Comparison of ENCODE assay signal across 17 mouse cellular contexts in the genomic region with DNA sequence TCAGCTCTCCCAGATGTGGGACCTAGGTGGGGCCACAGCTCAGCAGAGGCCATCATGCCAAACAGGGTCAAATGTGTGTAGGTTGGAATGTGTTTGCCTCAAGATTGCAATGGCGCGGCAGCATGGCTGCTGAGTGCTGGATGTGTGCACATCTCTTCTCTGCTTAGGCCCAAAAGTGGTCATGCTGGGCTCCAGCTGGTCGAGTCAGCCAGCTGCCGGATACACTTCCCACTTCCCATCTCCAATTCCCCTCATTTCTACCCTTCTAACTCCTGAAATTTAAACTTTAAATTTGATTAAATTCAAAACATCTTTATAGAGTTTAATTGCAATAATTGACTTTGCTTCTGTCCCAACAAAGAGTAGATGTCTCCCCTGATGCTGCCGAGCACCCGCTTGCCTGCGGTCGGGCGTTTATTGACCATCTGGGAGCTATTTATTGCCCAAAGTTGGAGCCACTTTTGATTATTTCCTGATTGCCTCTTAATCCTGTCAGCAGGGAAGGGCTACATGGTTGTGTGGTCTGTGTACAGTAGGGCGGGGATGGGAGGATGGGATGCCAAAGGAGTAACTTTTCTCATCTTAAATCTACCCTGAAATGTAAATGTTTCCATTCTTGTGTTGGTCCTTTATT.
DNase-seq lines count a peak whose midpoint lies in the region; ATAC-seq and TF ChIP-seq lines count a peak whose summit lies in the region.
"Had no signal": no experiment of that assay in that cellular context is flagged by ENCODE, and none has a peak within 500 bp of the region (broad histone marks: within the 10 kb centered on the region; RNA-seq: fewer than 3 reads in every experiment).

No protein-coding gene starts in this region.

- peaks cover 68% of the 10 kb centered on the region for H3K36me3 ChIP-seq in megakaryocyte, embryonic 14.5 days (replicated peaks; ENCODE audit: low read length)
- H3K36me3 ChIP-seq in myocyte (ENCODE audit: control insufficient read depth, insufficient read depth) = peaks cover 4% of the 10 kb centered on the region

- H3K4me1 ChIP-seq in megakaryocyte, embryonic 14.5 days = peaks cover 71% of the 10 kb centered on the region

- H3ac ChIP-seq in myocyte (ENCODE audit: control insufficient read depth, insufficient read length) = no peak overlapping the region

- TF ChIP-seq POLR2A in myocyte (IDR thresholded peaks at IDR 0.05; ENCODE audit: insufficient read length, low read depth) = no peak

- peaks cover 3% of the 10 kb centered on the region for H3K27me3 ChIP-seq in megakaryocyte, embryonic 14.5 days (replicated peaks)
- no peaks in the 10 kb centered on the region for H3K27me3 ChIP-seq in myocyte (ENCODE audit: control insufficient read depth, insufficient read depth, insufficient read length)
- H3K27me3 ChIP-seq: heart, embryonic 15.5 days; limb, embryonic 15.5 days; liver, embryonic 15.5 days; neural tube, embryonic 12.5 days had no signal

- H3K9me3 ChIP-seq in megakaryocyte, embryonic 14.5 days = 0 out of 2 replicates have a peak, but pooled peaks cover 3% of the 10 kb centered on the region
- H3K9me3 ChIP-seq: heart, embryonic 15.5 days; limb, embryonic 15.5 days; liver, embryonic 15.5 days; neural tube, embryonic 12.5 days had no signal

- no peaks in the 10 kb centered on the region for H3K79me2 ChIP-seq in myocyte (ENCODE audit: control insufficient read depth, insufficient read depth)

- H3K4me3 ChIP-seq in megakaryocyte, embryonic 14.5 days (replicated peaks) = peak overlapping the region; percentile 23
- no peak overlapping the region for H3K4me3 ChIP-seq in myocyte
- H3K4me3 ChIP-seq: heart, embryonic 15.5 days; limb, embryonic 15.5 days; liver, embryonic 15.5 days; neural tube, embryonic 12.5 days had no signal

- peak; percentile 55 to 62 for DNase-seq in cerebellum, postnatal 10 days
- peak; percentile 49 for DNase-seq in forelimb bud, embryonic 11.5 days (ENCODE audit: low read depth, low spot score)
- no peak for DNase-seq in layer of hippocampus, adult 9-10 months (ENCODE audit: low spot score)
- DNase-seq in testis, postnatal 10 days (ENCODE audit: low spot score) = no peak
- DNase-seq: gastrocnemius, postnatal 36 days; heart, postnatal 4 days; thymus, postnatal 25 days had no signal

- no peak for ATAC-seq in cerebellum, adult (ENCODE audit: insufficient number of reproducible peaks, low FRiP score, low TSS enrichment)
- no peak for ATAC-seq in megakaryocyte, adult 5-6 weeks (ENCODE audit: poor library complexity, severe bottlenecking)
- ATAC-seq: forebrain, embryonic 14.5 days; intestine, embryonic 16.5 days had no signal

- H3K4me2 ChIP-seq in myocyte (ENCODE audit: low read depth) = peak overlapping the region; percentile 19
- H3K4me2 ChIP-seq: heart, embryonic 15.5 days; limb, embryonic 15.5 days; liver, embryonic 15.5 days; neural tube, embryonic 12.5 days had no signal

TF ChIP-seq in myocyte, 11 proteins besides CTCF, POLR2A, EP300 and RAD21:
- no peak for TF ChIP-seq SRF (IDR thresholded peaks at IDR 0.05; ENCODE audit: control insufficient read depth, insufficient read length, low read depth)
- no peak for TF ChIP-seq MYOD1 (IDR thresholded peaks at IDR 0.05; ENCODE audit: control insufficient read depth in 1 of 3, insufficient read length in 2 of 3, low read depth in 2 of 3)
- TF ChIP-seq E2F4 (IDR thresholded peaks at IDR 0.05; ENCODE audit: insufficient read depth) = no peak
- TF ChIP-seq MYOG (IDR thresholded peaks at IDR 0.05; ENCODE audit: control insufficient read depth in 1 of 3, insufficient read depth in 1 of 3, insufficient read length in 2 of 3, low read depth in 2 of 3) = no peak
- no peak for TF ChIP-seq TCF12 (IDR thresholded peaks at IDR 0.05; ENCODE audit: insufficient read depth, poor library complexity, severe bottlenecking)
- no peak for TF ChIP-seq REST (IDR thresholded peaks at IDR 0.05; ENCODE audit: insufficient read depth, insufficient read length)
- TF ChIP-seq CEBPB (IDR thresholded peaks at IDR 0.05; ENCODE audit: insufficient read depth, poor library complexity, severe bottlenecking) = no peak
TF ChIP-seq in myocyte: peak in this region for 0.

Comparison
In these comparisons a context has a peak if more than half of its experiments do, and no peak if none do; other contexts are left out.
1. DNase-seq: peak in cerebellum, postnatal 10 days (2 of 2) and forelimb bud, embryonic 11.5 days (single experiment); none in layer of hippocampus, adult 9-10 months (single experiment) and testis, postnatal 10 days (single experiment).